Mouse (Mus musculus) left cerebral cortex, adult 18-20 months (tissue): ENCODE measurements around the gene D430019H16Rik. TPM values are rescaled to one million over a fixed set of nuclear protein-coding genes. Genes with fewer than 3 reads are reported as not detected.

Experiments used
- DNase-seq, 2 experiments: peaks; one replicate each; pipeline ENCODE4 v3.0.0; 2021 to 2022; ENCODE audit warnings: low spot score in 2 of 2, mixed read lengths in 1 of 2
- total RNA-seq, 2 experiments: library from RNA; stranded (reverse); gene quantifications; 2 replicates each; pipeline ENCODE4 v1.2.3; 2021

Gene D430019H16Rik
- total RNA-seq, 2 experiments from 2014 or later = 75.0 to 80.6 TPM

- DNase-seq = no peak
Measured at GRCm38 (mm10) chr12:105535968-105536760, 82.5 kb downstream of the D430019H16Rik start.

GRCm38 (mm10) chr12:105537162-105537561, 83.5 kb downstream of the D430019H16Rik start:
- no peak for DNase-seq

- no peak for DNase-seq
Measured at GRCm38 (mm10) chr12:105539649-105540048, 86.0 kb downstream of the D430019H16Rik start.

- DNase-seq = no peak
Measured at GRCm38 (mm10) chr12:105541590-105542402, 88.1 kb downstream of the D430019H16Rik start.

- no peak for DNase-seq
Measured at GRCm38 (mm10) chr12:105542513-105542912, 88.9 kb downstream of the D430019H16Rik start.

Other genes starting within 250 kb of the D430019H16Rik start
- gene Tcl1, start 231.1 kb upstream of the D430019H16Rik start, total RNA-seq = not detected
- gene Tunar, start 120.0 kb upstream of the D430019H16Rik start, total RNA-seq = 1 to 10 TPM; 8.7 to 9.4 TPM
- gene Bdkrb2, start 109.4 kb downstream of the D430019H16Rik start, total RNA-seq = under 1 TPM; 0.58 to 0.96 TPM
- gene Bdkrb1, start 149.2 kb downstream of the D430019H16Rik start, total RNA-seq = not detected
- 10 to 100 TPM; 29.2 to 31.8 TPM for gene Gskip, start 231.0 kb downstream of the D430019H16Rik start, total RNA-seq
- 10 to 100 TPM; 50.0 to 51.2 TPM for gene Atg2b, start 231.4 kb downstream of the D430019H16Rik start, total RNA-seq